Comparison of ENCODE assay signal across 8 mouse cellular contexts in genomic region chr7:75141919-75142700, GRCm38 (mm10).
A peak's percentile ranks its signal among the peaks of the same experiment; 100 is the strongest.
DNase-seq lines count a peak whose midpoint lies in the region; ATAC-seq and TF ChIP-seq lines count a peak whose summit lies in the region.

No protein-coding gene starts in this region.

- peaks cover 13% of the 10 kb centered on the region for H3K4me1 ChIP-seq in forebrain, embryonic 13.5 days
- 0 out of 2 replicates have a peak, but pooled peaks cover 6% of the 10 kb centered on the region for H3K4me1 ChIP-seq in midbrain, postnatal 0 days (ENCODE audit: insufficient read depth, low read length)
- H3K4me1 ChIP-seq in thymus, adult 2 months (replicated peaks; ENCODE audit: control insufficient read depth, insufficient read depth, low read length): peaks cover 7% of the 10 kb centered on the region

- 8% methylated on average over 17 of the region's 17 CpGs for WGBS in forebrain, embryonic 13.5 days
- 10% methylated on average over 17 of the region's 17 CpGs for WGBS in midbrain, postnatal 0 days
- 17% methylated on average over 17 of the region's 17 CpGs for WGBS in thymus, adult 2 months

- peak overlapping the region; percentile 50 for H3K4me2 ChIP-seq in forebrain, embryonic 13.5 days
- peak overlapping the region; percentile 46 for H3K4me2 ChIP-seq in midbrain, postnatal 0 days (ENCODE audit: low read depth, low read length, poor library complexity, severe bottlenecking)

- 0 out of 2 replicates have a peak overlapping the region, but pooled peaks have one; percentile 3 for H3K9ac ChIP-seq in forebrain, embryonic 13.5 days
- no peak overlapping the region for H3K9ac ChIP-seq in midbrain, postnatal 0 days (replicated peaks; ENCODE audit: low read length, poor library complexity, severe bottlenecking)

- TF ChIP-seq CTCF in midbrain, postnatal 0 days (IDR thresholded peaks at IDR 0.05): no peak
- TF ChIP-seq CTCF in thymus, adult 2 months (IDR thresholded peaks at IDR 0.05; ENCODE audit: borderline replicate concordance, control insufficient read depth, extremely low read depth, insufficient read depth, low read length, poor library complexity): no peak

- H3K36me3 ChIP-seq in forebrain, embryonic 13.5 days (ENCODE audit: poor library complexity, severe bottlenecking): no peaks in the 10 kb centered on the region
- no peaks in the 10 kb centered on the region for H3K36me3 ChIP-seq in midbrain, postnatal 0 days (ENCODE audit: insufficient read depth, low read length)
- no peaks in the 10 kb centered on the region for H3K36me3 ChIP-seq in thymus, adult 2 months (ENCODE audit: control insufficient read depth, insufficient read depth, low read length)

- DNase-seq in kidney, postnatal 4 days: peak; percentile 52 to 67
- DNase-seq in kidney, adult 9 months: no peak
- DNase-seq in cerebellum, postnatal 36 days: peak; percentile 23 to 33
- DNase-seq in layer of hippocampus, adult 9-10 months (ENCODE audit: low spot score): peak; percentile 11
- peak; percentile 28 for DNase-seq in midbrain, postnatal 0 days (ENCODE audit: low spot score)
- no peak for DNase-seq in ovary, postnatal 36 days (ENCODE audit: low spot score)
- no peak for DNase-seq in thymus, adult 2 months

- peak overlapping the region; percentile 21 for H3K4me3 ChIP-seq in forebrain, embryonic 13.5 days
- H3K4me3 ChIP-seq in midbrain, postnatal 0 days (ENCODE audit: low read depth, low read length): peak overlapping the region; percentile 22
- no peak overlapping the region for H3K4me3 ChIP-seq in thymus, adult 2 months (ENCODE audit: control insufficient read depth, insufficient read depth, low read length)

- peak; percentile 48 for ATAC-seq in forebrain, embryonic 13.5 days
- no peak for ATAC-seq in midbrain, postnatal 0 days (ENCODE audit: low FRiP score)

- no peak overlapping the region for H3K27ac ChIP-seq in forebrain, embryonic 13.5 days
- no peak overlapping the region for H3K27ac ChIP-seq in midbrain, postnatal 0 days (ENCODE audit: low read depth, low read length)
- no peak overlapping the region for H3K27ac ChIP-seq in thymus, adult 2 months (ENCODE audit: control insufficient read depth, insufficient read depth, low read length)

- H3K9me3 ChIP-seq in forebrain, embryonic 13.5 days (replicated peaks): no peaks in the 10 kb centered on the region
- H3K9me3 ChIP-seq in midbrain, postnatal 0 days (ENCODE audit: low read length): no peaks in the 10 kb centered on the region

- TF ChIP-seq POLR2A in thymus, adult 2 months (IDR thresholded peaks at IDR 0.05; ENCODE audit: control insufficient read depth, extremely low read depth, insufficient read depth, low read length, poor library complexity): no peak

- peaks cover 10% of the 10 kb centered on the region for H3K27me3 ChIP-seq in forebrain, embryonic 13.5 days
- no peaks in the 10 kb centered on the region for H3K27me3 ChIP-seq in midbrain, postnatal 0 days (ENCODE audit: insufficient read depth, low read length)
- H3K27me3 ChIP-seq in thymus, adult 2 months (ENCODE audit: control insufficient read depth, insufficient read depth, low read length): no peaks in the 10 kb centered on the region

Comparison
In these comparisons a context has a peak if more than half of its experiments do, and no peak if none do; other contexts are left out.
1. DNase-seq: peak in kidney, postnatal 4 days (2 of 2), cerebellum, postnatal 36 days (2 of 2), layer of hippocampus, adult 9-10 months (single experiment) and midbrain, postnatal 0 days (single experiment); none in kidney, adult 9 months (single experiment), ovary, postnatal 36 days (single experiment) and thymus, adult 2 months (single experiment).